ENCODE assay signal across 8 mouse cellular contexts in genomic region chr10:3696727-3697348, GRCm38 (mm10). TPM values are rescaled to one million over a fixed set of nuclear protein-coding genes. Genes with fewer than 3 reads are reported as not detected.
DNase-seq lines count a peak whose midpoint lies in the region; ATAC-seq lines count a peak whose summit lies in the region.

No protein-coding gene starts in this region.

- no peak overlapping the region for H3K9ac ChIP-seq in midbrain, embryonic 16.5 days (ENCODE audit: low read depth, low read length)
- H3K9ac ChIP-seq in midbrain, embryonic 11.5 days (ENCODE audit: low read length) = no peak overlapping the region
- H3K9ac ChIP-seq in heart, embryonic 13.5 days = peak overlapping the region; percentile 37; the same call in 1 of the 2 replicates

- peak; percentile 36; the same call in 1 of the 2 replicates for ATAC-seq in midbrain, embryonic 16.5 days
- no peak for ATAC-seq in midbrain, embryonic 11.5 days (ENCODE audit: low FRiP score)
- ATAC-seq in heart, embryonic 13.5 days (ENCODE audit: extremely low read depth, insufficient number of reproducible peaks, low FRiP score, low TSS enrichment) = no peak

- peaks cover 4% of the 10 kb centered on the region for H3K4me1 ChIP-seq in midbrain, embryonic 16.5 days (ENCODE audit: control insufficient read depth, insufficient read depth, low read length)
- H3K4me1 ChIP-seq in midbrain, embryonic 11.5 days (ENCODE audit: control insufficient read depth, insufficient read depth, low read length) = no peaks in the 10 kb centered on the region
- peaks cover 32% of the 10 kb centered on the region for H3K4me1 ChIP-seq in heart, embryonic 13.5 days

- H3K4me2 ChIP-seq in midbrain, embryonic 16.5 days (ENCODE audit: low read length) = no peak overlapping the region
- no peak overlapping the region for H3K4me2 ChIP-seq in midbrain, embryonic 11.5 days
- H3K4me2 ChIP-seq in heart, embryonic 13.5 days = peak overlapping the region; percentile 35

- DNase-seq in midbrain, embryonic 11.5 days (ENCODE audit: low spot score, missing footprints) = no peak
- DNase-seq in frontal cortex, adult 2 months (ENCODE audit: extremely low spot score in 1 of 2, low spot score in 1 of 2) = peak; percentile 33 to 60
- DNase-seq in kidney, postnatal 4 days = peak; percentile 17 to 34
- peak; percentile 61 for DNase-seq in lung, postnatal 14 days
- DNase-seq in spleen, postnatal 4 days (ENCODE audit: low spot score in 2 of 2) = no peak
- no peak for DNase-seq in embryo, embryonic 11 days

- no peaks in the 10 kb centered on the region for H3K36me3 ChIP-seq in midbrain, embryonic 16.5 days (ENCODE audit: control insufficient read depth, insufficient read depth, low read length)
- H3K36me3 ChIP-seq in midbrain, embryonic 11.5 days (ENCODE audit: control insufficient read depth, insufficient read depth, low read length) = no peaks in the 10 kb centered on the region
- H3K36me3 ChIP-seq in heart, embryonic 13.5 days = no peaks in the 10 kb centered on the region

- H3K9me3 ChIP-seq in midbrain, embryonic 16.5 days (replicated peaks; ENCODE audit: control insufficient read depth, low read length, poor library complexity, severe bottlenecking) = no peaks in the 10 kb centered on the region
- H3K9me3 ChIP-seq in midbrain, embryonic 11.5 days (ENCODE audit: control insufficient read depth, low read length) = no peaks in the 10 kb centered on the region
- no peaks in the 10 kb centered on the region for H3K9me3 ChIP-seq in heart, embryonic 13.5 days

- H3K27ac ChIP-seq in midbrain, embryonic 16.5 days (ENCODE audit: low read length) = peak overlapping the region; percentile 56
- no peak overlapping the region for H3K27ac ChIP-seq in midbrain, embryonic 11.5 days (ENCODE audit: low read depth, low read length)
- peak overlapping the region; percentile 74 for H3K27ac ChIP-seq in heart, embryonic 13.5 days (replicated peaks)

- 56% methylated on average over 8 of the region's 8 CpGs for WGBS in midbrain, embryonic 16.5 days
- WGBS in midbrain, embryonic 11.5 days = 87% methylated on average over 8 of the region's 8 CpGs
- WGBS in heart, embryonic 13.5 days = 28% methylated on average over 8 of the region's 8 CpGs

- no peaks in the 10 kb centered on the region for H3K27me3 ChIP-seq in midbrain, embryonic 16.5 days (ENCODE audit: control insufficient read depth, insufficient read depth, low read depth, low read length)
- no peaks in the 10 kb centered on the region for H3K27me3 ChIP-seq in midbrain, embryonic 11.5 days (ENCODE audit: control insufficient read depth, insufficient read depth, low read length)
- H3K27me3 ChIP-seq in heart, embryonic 13.5 days (replicated peaks) = 0 out of 2 replicates have a peak, but pooled peaks cover 5% of the 10 kb centered on the region

- H3K4me3 ChIP-seq in midbrain, embryonic 16.5 days (ENCODE audit: low read depth, low read length) = no peak overlapping the region
- H3K4me3 ChIP-seq in midbrain, embryonic 11.5 days (ENCODE audit: low read depth, low read length) = no peak overlapping the region
- no peak overlapping the region for H3K4me3 ChIP-seq in heart, embryonic 13.5 days

RNA-seq across cellular contexts. Expression of gene Plekhg1, which starts 43.3 kb away (rescaled TPM):
- 7.8 and 8.1 TPM in 2 replicates for polyA plus RNA-seq in midbrain, embryonic 16.5 days (2015; fragmentation: Nextera tagmentation; extraction: Ambion mirVana)
- polyA plus RNA-seq in midbrain, embryonic 11.5 days (2014; fragmentation: Nextera tagmentation; extraction: Ambion mirVana) = 16.4 and 16.8 TPM in 2 replicates
- 5.7 and 6.4 TPM in 2 replicates for polyA plus RNA-seq in frontal cortex, adult 2 months (2012; rRNA removed)
- polyA plus RNA-seq in heart, embryonic 13.5 days (2015; fragmentation: Nextera tagmentation; extraction: Ambion mirVana) = 5.9 and 7.4 TPM in 2 replicates

Comparison
In these comparisons a context has a peak if more than half of its experiments do, and no peak if none do; other contexts are left out.
1. DNase-seq: peak in frontal cortex, adult 2 months (2 of 2), kidney, postnatal 4 days (2 of 2) and lung, postnatal 14 days (single experiment); none in midbrain, embryonic 11.5 days (single experiment), spleen, postnatal 4 days (0 of 2) and embryo, embryonic 11 days (single experiment).